Mouse (Mus musculus): ENCODE measurements around the gene Krtap14.

DNA sequence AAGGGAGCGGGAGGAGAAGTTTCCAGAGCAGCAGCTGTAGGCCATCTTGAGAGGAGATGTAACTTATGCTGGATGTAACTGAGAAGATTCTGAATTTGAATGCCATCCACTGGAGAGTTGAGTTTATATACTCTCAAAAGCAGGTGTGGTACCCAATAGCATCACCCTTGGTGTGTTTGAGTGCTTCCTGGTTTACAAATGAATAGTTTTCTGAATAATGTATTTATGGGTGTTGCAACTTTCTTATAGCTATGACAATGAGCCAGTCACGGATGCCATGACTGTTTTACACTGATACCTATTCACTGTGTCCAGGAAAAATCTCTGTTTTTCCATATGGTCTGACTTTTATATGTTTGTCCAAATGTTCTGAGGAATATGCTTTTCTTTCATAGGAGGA lies 51.8 kb downstream of the Krtap14 start, which contains the start of gene 2310057N15Rik:
- TF ChIP-seq HCFC1 (IDR thresholded peaks at IDR 0.05; ENCODE audit: borderline replicate concordance, insufficient read depth, low read length) = no peak
- no peak for TF ChIP-seq ZC3H11A (IDR thresholded peaks at IDR 0.05; ENCODE audit: borderline replicate concordance, low read depth, low read length)
- TF ChIP-seq CHD2 (IDR thresholded peaks at IDR 0.05; ENCODE audit: low read depth, low read length) = no peak
